Mouse (Mus musculus): ENCODE data around the gene Mum1. TPM values are rescaled to one million over a fixed set of nuclear protein-coding genes. Genes with fewer than 3 reads are reported as not detected.
A peak's percentile ranks its signal among the peaks of the same experiment; 100 is the strongest.

Gene Mum1
- polyA plus RNA-seq, 1 experiment from 2014 or later: 32.9 TPM

- no peak overlapping the region for H3K27ac ChIP-seq
- peaks cover 82% of the 10 kb centered on the region for H3K36me3 ChIP-seq (replicated peaks; ENCODE audit: control insufficient read depth, insufficient read depth)
- H3K4me2 ChIP-seq (replicated peaks): no peak overlapping the region
- no peaks in the 10 kb centered on the region for H3K9me3 ChIP-seq (ENCODE audit: control insufficient read depth, low read length)
- 78% methylated on average over 15 of the region's 15 CpGs for WGBS
- no peak overlapping the region for H3K9ac ChIP-seq
- no peak for DNase-seq (ENCODE audit: low spot score)
- no peak overlapping the region for H3K4me3 ChIP-seq (replicated peaks; ENCODE audit: low read length)
- ATAC-seq (ENCODE audit: low FRiP score): no peak
- no peaks in the 10 kb centered on the region for H3K4me1 ChIP-seq (replicated peaks; ENCODE audit: control insufficient read depth, insufficient read depth, low read length)
- no peaks in the 10 kb centered on the region for H3K27me3 ChIP-seq (ENCODE audit: control insufficient read depth, insufficient read depth, low read length)
Observed at GRCm38 (mm10) chr10:80285222-80286070, 59.2 kb downstream of the Mum1 start.

- H3K4me3 ChIP-seq (replicated peaks; ENCODE audit: low read length): no peak overlapping the region
- H3K27ac ChIP-seq: no peak overlapping the region
- no peak overlapping the region for H3K4me2 ChIP-seq (replicated peaks)
- no peak for ATAC-seq (ENCODE audit: low FRiP score)
- no peaks in the 10 kb centered on the region for H3K9me3 ChIP-seq (ENCODE audit: control insufficient read depth, low read length)
- no peaks in the 10 kb centered on the region for H3K27me3 ChIP-seq (ENCODE audit: control insufficient read depth, insufficient read depth, low read length)
- peaks cover 7% of the 10 kb centered on the region for H3K4me1 ChIP-seq (replicated peaks; ENCODE audit: control insufficient read depth, insufficient read depth, low read length)
- peaks cover 57% of the 10 kb centered on the region for H3K36me3 ChIP-seq (replicated peaks; ENCODE audit: control insufficient read depth, insufficient read depth)
- no peak for DNase-seq (ENCODE audit: low spot score)
- H3K9ac ChIP-seq: no peak overlapping the region
- 93% methylated on average over 12 of the region's 12 CpGs for WGBS
Observed at GRCm38 (mm10) chr10:80288097-80288496, 61.9 kb downstream of the Mum1 start.

GRCm38 (mm10) chr10:80288657-80289056, 62.4 kb downstream of the Mum1 start:
- WGBS: 72% methylated on average over 8 of the region's 8 CpGs
- H3K27ac ChIP-seq: no peak overlapping the region
- H3K4me1 ChIP-seq (replicated peaks; ENCODE audit: control insufficient read depth, insufficient read depth, low read length): peaks cover 13% of the 10 kb centered on the region
- H3K9ac ChIP-seq: no peak overlapping the region
- no peak overlapping the region for H3K4me3 ChIP-seq (replicated peaks; ENCODE audit: low read length)
- H3K36me3 ChIP-seq (replicated peaks; ENCODE audit: control insufficient read depth, insufficient read depth): peaks cover 56% of the 10 kb centered on the region
- ATAC-seq (ENCODE audit: low FRiP score): no peak
- no peak for DNase-seq (ENCODE audit: low spot score)
- H3K4me2 ChIP-seq (replicated peaks): no peak overlapping the region
- H3K27me3 ChIP-seq (ENCODE audit: control insufficient read depth, insufficient read depth, low read length): no peaks in the 10 kb centered on the region
- no peaks in the 10 kb centered on the region for H3K9me3 ChIP-seq (ENCODE audit: control insufficient read depth, low read length)

- peak; percentile 81 for ATAC-seq (ENCODE audit: low FRiP score)
- peaks cover 35% of the 10 kb centered on the region for H3K4me1 ChIP-seq (replicated peaks; ENCODE audit: control insufficient read depth, insufficient read depth, low read length)
- under 1% methylated on average over 72 of the region's 72 CpGs for WGBS
Observed at GRCm38 (mm10) chr10:80292251-80293146, 66.3 kb downstream of the Mum1 start, which contains the start of gene Rps15. Rps15 (plus strand) TSS chr10:80292453.

GRCm38 (mm10) chr10:80293325-80293724, 67.1 kb downstream of the Mum1 start:
- H3K36me3 ChIP-seq (replicated peaks; ENCODE audit: control insufficient read depth, insufficient read depth): peaks cover 28% of the 10 kb centered on the region
- ATAC-seq (ENCODE audit: low FRiP score): no peak

More at GRCm38 (mm10) chr10:80292251-80293146, 66.3 kb downstream of the Mum1 start, which contains the start of gene Rps15:
- H3K4me3 ChIP-seq (replicated peaks; ENCODE audit: low read length): peak within 1 kb of the TSS; percentile 66
- DNase-seq (ENCODE audit: low spot score): peak; percentile 98
- H3K36me3 ChIP-seq (replicated peaks; ENCODE audit: control insufficient read depth, insufficient read depth): peaks cover 35% of the 10 kb centered on the region
- peak within 1 kb of the TSS; percentile 95 for H3K9ac ChIP-seq
- no peaks in the 10 kb centered on the region for H3K9me3 ChIP-seq (ENCODE audit: control insufficient read depth, low read length)
- no peaks in the 10 kb centered on the region for H3K27me3 ChIP-seq (ENCODE audit: control insufficient read depth, insufficient read depth, low read length)
- H3K27ac ChIP-seq: peak within 1 kb of the TSS; percentile 88
- peak within 1 kb of the TSS; percentile 96 for H3K4me2 ChIP-seq (replicated peaks)

More at GRCm38 (mm10) chr10:80293325-80293724, 67.1 kb downstream of the Mum1 start:
- Histone ChIP-seq H3K9ac (peak overlapping the region; percentile 95), H3K27ac (peak overlapping the region; percentile 88), H3K4me2 (replicated peaks) (peak overlapping the region; percentile 96), H3K9me3 (ENCODE audit: control insufficient read depth, low read length) (no peaks in the 10 kb centered on the region), H3K4me1 (replicated peaks; ENCODE audit: control insufficient read depth, insufficient read depth, low read length) (peaks cover 43% of the 10 kb centered on the region), H3K4me3 (replicated peaks; ENCODE audit: low read length) (peak overlapping the region; percentile 66), H3K27me3 (ENCODE audit: control insufficient read depth, insufficient read depth, low read length) (no peaks in the 10 kb centered on the region)
- 27% methylated on average over 14 of the region's 14 CpGs for WGBS
- DNase-seq (ENCODE audit: low spot score): no peak

Small RNAs within 50 kb of the gene (microRNA-seq; reads per million reads assigned to microRNA genes)
- 0.81 reads per million for gene Mir6911

Other genes with a start within 250 kb of the Mum1 start
- gene Tmem259, start 242.1 kb upstream of the Mum1 start, polyA plus RNA-seq (2014; fragmentation: Nextera tagmentation; extraction: Ambion mirVana): 22.6 and 22.8 TPM in 2 replicates
- 28.4 and 37.6 TPM in 2 replicates for gene Cnn2, start 237.8 kb upstream of the Mum1 start, polyA plus RNA-seq (2014; fragmentation: Nextera tagmentation; extraction: Ambion mirVana)
- gene Abca7, start 229.9 kb upstream of the Mum1 start, polyA plus RNA-seq (2014; fragmentation: Nextera tagmentation; extraction: Ambion mirVana): 4.1 and 4.5 TPM in 2 replicates
- 1.1 and 1.7 TPM in 2 replicates for gene Arhgap45, start 209.8 kb upstream of the Mum1 start, polyA plus RNA-seq (2014; fragmentation: Nextera tagmentation; extraction: Ambion mirVana)
- gene Polr2e, start 186.6 kb upstream of the Mum1 start, polyA plus RNA-seq (2014; fragmentation: Nextera tagmentation; extraction: Ambion mirVana): 142 and 150 TPM in 2 replicates
- gene Gpx4, start 179.3 kb upstream of the Mum1 start, polyA plus RNA-seq (2014; fragmentation: Nextera tagmentation; extraction: Ambion mirVana): 556 and 557 TPM in 2 replicates
- 12.3 and 12.6 TPM in 2 replicates for gene Sbno2, start 120.9 kb upstream of the Mum1 start, polyA plus RNA-seq (2014; fragmentation: Nextera tagmentation; extraction: Ambion mirVana)
- gene Stk11, start 110.6 kb upstream of the Mum1 start, polyA plus RNA-seq (2014; fragmentation: Nextera tagmentation; extraction: Ambion mirVana): 20.2 and 24.6 TPM in 2 replicates
- gene Atp5d, start 87.8 kb upstream of the Mum1 start, polyA plus RNA-seq (2014; fragmentation: Nextera tagmentation; extraction: Ambion mirVana): 469 and 505 TPM in 2 replicates
- gene Cbarp, start 85.6 kb upstream of the Mum1 start, polyA plus RNA-seq (2014; fragmentation: Nextera tagmentation; extraction: Ambion mirVana): 93.4 and 96.4 TPM in 2 replicates
- gene Midn, start 78.2 kb upstream of the Mum1 start, polyA plus RNA-seq (2014; fragmentation: Nextera tagmentation; extraction: Ambion mirVana): 44.1 and 54.4 TPM in 2 replicates
- 203 and 252 TPM in 2 replicates for gene Cirbp, start 60.4 kb upstream of the Mum1 start, polyA plus RNA-seq (2014; fragmentation: Nextera tagmentation; extraction: Ambion mirVana)
- gene 1600002K03Rik, start 53.5 kb upstream of the Mum1 start, polyA plus RNA-seq (2014; fragmentation: Nextera tagmentation; extraction: Ambion mirVana): 7.0 and 7.7 TPM in 2 replicates
- 25.9 and 26.2 TPM in 2 replicates for gene Efna2, start 47.0 kb upstream of the Mum1 start, polyA plus RNA-seq (2014; fragmentation: Nextera tagmentation; extraction: Ambion mirVana)
- 303 and 341 TPM in 2 replicates for gene Ndufs7, start 22.7 kb downstream of the Mum1 start, polyA plus RNA-seq (2014; fragmentation: Nextera tagmentation; extraction: Ambion mirVana)
- 17.3 and 24.3 TPM in 2 replicates for gene Gamt, start 34.6 kb downstream of the Mum1 start, polyA plus RNA-seq (2014; fragmentation: Nextera tagmentation; extraction: Ambion mirVana)
- gene Dazap1, start 35.1 kb downstream of the Mum1 start, polyA plus RNA-seq (2014; fragmentation: Nextera tagmentation; extraction: Ambion mirVana): 35.2 and 36.3 TPM in 2 replicates
- 570 and 649 TPM in 2 replicates for gene Rps15, start 66.0 kb downstream of the Mum1 start, polyA plus RNA-seq (2014; fragmentation: Nextera tagmentation; extraction: Ambion mirVana)
- 200 and 216 TPM in 2 replicates for gene Apc2, start 69.5 kb downstream of the Mum1 start, polyA plus RNA-seq (2014; fragmentation: Nextera tagmentation; extraction: Ambion mirVana)
- gene 2310011J03Rik, start 94.1 kb downstream of the Mum1 start, polyA plus RNA-seq (2014; fragmentation: Nextera tagmentation; extraction: Ambion mirVana): 23.3 and 24.5 TPM in 2 replicates
- 4.4 and 4.7 TPM in 2 replicates for gene Pcsk4, start 103.1 kb downstream of the Mum1 start, polyA plus RNA-seq (2014; fragmentation: Nextera tagmentation; extraction: Ambion mirVana)
- 5.3 and 5.8 TPM in 2 replicates for gene Reep6, start 103.5 kb downstream of the Mum1 start, polyA plus RNA-seq (2014; fragmentation: Nextera tagmentation; extraction: Ambion mirVana)
- gene Adamtsl5, start 122.0 kb downstream of the Mum1 start, polyA plus RNA-seq (2014; fragmentation: Nextera tagmentation; extraction: Ambion mirVana): 0.84 and 0.90 TPM in 2 replicates
- gene Plk5, start 130.0 kb downstream of the Mum1 start, polyA plus RNA-seq (2014; fragmentation: Nextera tagmentation; extraction: Ambion mirVana): 3.6 and 4.1 TPM in 2 replicates
- gene Mex3d, start 161.2 kb downstream of the Mum1 start, polyA plus RNA-seq (2014; fragmentation: Nextera tagmentation; extraction: Ambion mirVana): 12.3 and 13.3 TPM in 2 replicates
- gene Mbd3, start 173.1 kb downstream of the Mum1 start, polyA plus RNA-seq (2014; fragmentation: Nextera tagmentation; extraction: Ambion mirVana): 152 and 161 TPM in 2 replicates
- gene Uqcr11, start 180.4 kb downstream of the Mum1 start, polyA plus RNA-seq (2014; fragmentation: Nextera tagmentation; extraction: Ambion mirVana): 675 and 804 TPM in 2 replicates
- 41.3 and 46.5 TPM in 2 replicates for gene Tcf3, start 207.2 kb downstream of the Mum1 start, polyA plus RNA-seq (2014; fragmentation: Nextera tagmentation; extraction: Ambion mirVana)

Data from hindbrain, embryonic 14.5 days (tissue).